Mouse (Mus musculus) midbrain, embryonic 14.5 days (tissue): ENCODE measurements around the gene Mal. TPM values are rescaled to one million over a fixed set of nuclear protein-coding genes. Genes with fewer than 3 reads are reported as not detected.
A peak's percentile ranks its signal among the peaks of the same experiment; 100 is the strongest.
"Not testable (repeated sequence)": the region's sequence is repeated elsewhere in the genome, so short reads cannot be mapped to it uniquely, and the experiment has no call there.

Source experiments
- ATAC-seq: fragments of 200-750 bp; cut with Nextera tagmentation; 2 replicates; pipeline ENCODE4 v1.8.0; 2017; ENCODE audit warnings: moderate number of reproducible peaks, moderate library complexity; ENCODE audit not compliant: low FRiP score, low TSS enrichment
- DNase-seq: peaks from one replicate; pipeline ENCODE4 v3.0.0-alpha.2; 2015
- H3K27ac ChIP-seq: fragments of 300-500 bp; sonication (generic); replicated peaks from 2 replicates; pipeline ENCODE4 v1.5.1; 2014; ENCODE audit warnings: mild to moderate bottlenecking, low read depth, low read length, moderate library complexity
- H3K27me3 ChIP-seq: fragments of 300-500 bp; sonication (generic); 2 replicates; pipeline ENCODE4 v1.6.1; 2014; ENCODE audit warnings: low read length, control low read depth, mixed read lengths; ENCODE audit not compliant: control insufficient read depth, insufficient read depth
- H3K36me3 ChIP-seq: fragments of 300-500 bp; sonication (generic); 2 replicates; pipeline ENCODE4 v1.6.1; 2014; ENCODE audit warnings: low read length, control low read depth; ENCODE audit not compliant: control insufficient read depth, insufficient read depth
- H3K4me1 ChIP-seq: fragments of 300-500 bp; sonication (generic); 2 replicates; pipeline ENCODE4 v1.6.1; 2014; ENCODE audit warnings: mild to moderate bottlenecking, antibody characterized with exemption, low read length, control low read depth; ENCODE audit not compliant: control insufficient read depth, insufficient read depth
- H3K4me2 ChIP-seq: fragments of 300-500 bp; sonication (generic); 2 replicates; pipeline ENCODE4 v1.6.1; 2014; ENCODE audit warnings: mild to moderate bottlenecking, low read length, moderate library complexity
- H3K4me3 ChIP-seq: fragments of 300-500 bp; sonication (generic); replicated peaks from 2 replicates; pipeline ENCODE4 v1.5.1; 2014; ENCODE audit warnings: low read depth, low read length
- H3K9ac ChIP-seq: fragments of 300-500 bp; sonication (generic); replicated peaks from 2 replicates; pipeline ENCODE4 v1.6.1; 2014; ENCODE audit warnings: mild to moderate bottlenecking, low read length, moderate library complexity
- H3K9me3 ChIP-seq: fragments of 300-500 bp; sonication (generic); 2 replicates; pipeline ENCODE4 v1.6.1; 2016; ENCODE audit warnings: low read length, control low read depth, mixed read lengths; ENCODE audit not compliant: control insufficient read depth
- WGBS: fragments of 180-500 bp; shearing (Covaris S2); extraction: QIAGEN DNeasy Blood & Tissue Kit; methylation state at CpG from one replicate; pipeline ENCODE4 v1.1.7; 2014; 5-methylcytosine and 5-hydroxymethylcytosine counted together
- polyA plus RNA-seq: library from polyadenylated mRNA; unstranded; fragments of >200 nt; fragmentation: Nextera tagmentation; extraction: Ambion mirVana; gene quantifications from 2 replicates; pipeline ENCODE4 v1.2.1, GENCODE M21; 2014

Gene Mal
- polyA plus RNA-seq, 1 experiment from 2014 or later: 3.0 TPM

GRCm38 (mm10) chr2:127611386-127611785 is 45.1 kb downstream of the Mal start:
- H3K9me3 ChIP-seq: no peaks in the 10 kb centered on the region
- no peaks in the 10 kb centered on the region for H3K27me3 ChIP-seq
- ATAC-seq (no peak), DNase-seq (no peak)
- peaks cover 3% of the 10 kb centered on the region for H3K36me3 ChIP-seq
- no peak overlapping the region for H3K4me3 ChIP-seq
- WGBS: 83% methylated on average over 4 of the region's 4 CpGs
- H3K4me1 ChIP-seq: no peaks in the 10 kb centered on the region
- no peak overlapping the region for H3K4me2 ChIP-seq
- no peak overlapping the region for H3K27ac ChIP-seq
- no peak overlapping the region for H3K9ac ChIP-seq

- Histone ChIP-seq H3K9me3 (no peaks in the 10 kb centered on the region), H3K36me3 (peaks cover 26% of the 10 kb centered on the region), H3K27ac (no peak overlapping the region), H3K4me1 (no peaks in the 10 kb centered on the region), H3K27me3 (no peaks in the 10 kb centered on the region), H3K4me3 (no peak overlapping the region), H3K9ac (no peak overlapping the region), H3K4me2 (no peak overlapping the region)
- no peak for ATAC-seq
- DNase-seq: no peak
- 9% methylated on average over 5 of the region's 5 CpGs for WGBS
Observed at GRCm38 (mm10) chr2:127608986-127609385, 47.5 kb downstream of the Mal start.

GRCm38 (mm10) chr2:127608234-127608633 is 48.3 kb downstream of the Mal start:
- ATAC-seq (no peak; the same call in 1 of the 2 replicates), DNase-seq (peak; percentile 81)
- no peaks in the 10 kb centered on the region for H3K9me3 ChIP-seq

GRCm38 (mm10) chr2:127605203-127605602 is 51.3 kb downstream of the Mal start:
- H3K9me3 ChIP-seq: no peaks in the 10 kb centered on the region
- no peak overlapping the region for H3K27ac ChIP-seq
- H3K4me1 ChIP-seq: no peaks in the 10 kb centered on the region
- H3K4me2 ChIP-seq: no peak overlapping the region
- H3K4me3 ChIP-seq: no peak overlapping the region
- ATAC-seq (no peak), DNase-seq (no peak)
- H3K9ac ChIP-seq: no peak overlapping the region
- 93% methylated on average over 3 of the region's 3 CpGs for WGBS
- H3K36me3 ChIP-seq: peaks cover 57% of the 10 kb centered on the region
- H3K27me3 ChIP-seq: no peaks in the 10 kb centered on the region

More at GRCm38 (mm10) chr2:127608234-127608633, 48.3 kb downstream of the Mal start:
- no peak overlapping the region for H3K4me3 ChIP-seq
- H3K27me3 ChIP-seq: no peaks in the 10 kb centered on the region
- no peak overlapping the region for H3K27ac ChIP-seq
- H3K4me1 ChIP-seq: no peaks in the 10 kb centered on the region
- no peak overlapping the region for H3K9ac ChIP-seq
- whole genome bisulfite sequencing: 46% methylated on average over 3 of the region's 3 CpGs
- peaks cover 29% of the 10 kb centered on the region for H3K36me3 ChIP-seq
- no peak overlapping the region for H3K4me2 ChIP-seq

GRCm38 (mm10) chr2:127603383-127603782 is 53.1 kb downstream of the Mal start:
- H3K9me3 ChIP-seq, H3K4me3 ChIP-seq, H3K4me2 ChIP-seq, DNase-seq, H3K27ac ChIP-seq, H3K9ac ChIP-seq, H3K4me1 ChIP-seq, ATAC-seq, H3K27me3 ChIP-seq: not testable (repeated sequence)
- 96% methylated on average over 5 of the region's 8 CpGs for WGBS
- H3K36me3 ChIP-seq: peaks cover 76% of the 10 kb centered on the region

- Histone ChIP-seq H3K4me3 (no peak overlapping the region), H3K9ac (no peak overlapping the region), H3K4me1 (peaks cover 13% of the 10 kb centered on the region), H3K27ac (no peak overlapping the region), H3K27me3 (no peaks in the 10 kb centered on the region), H3K4me2 (no peak overlapping the region), H3K36me3 (peaks cover 44% of the 10 kb centered on the region), H3K9me3 (no peaks in the 10 kb centered on the region)
- DNase-seq (no peak), ATAC-seq (no peak)
- 86% methylated on average over 4 of the region's 4 CpGs for WGBS
Observed at GRCm38 (mm10) chr2:127590840-127591239, 65.7 kb downstream of the Mal start.

GRCm38 (mm10) chr2:127590204-127590603 is 66.3 kb downstream of the Mal start:
- H3K4me3 ChIP-seq: no peak overlapping the region
- DNase-seq: no peak
- H3K4me2 ChIP-seq: no peak overlapping the region
- peaks cover 38% of the 10 kb centered on the region for H3K36me3 ChIP-seq
- peaks cover 13% of the 10 kb centered on the region for H3K4me1 ChIP-seq
- no peak overlapping the region for H3K27ac ChIP-seq
- ATAC-seq: no peak
- 80% methylated on average over 15 of the region's 15 CpGs for whole genome bisulfite sequencing
- H3K27me3 ChIP-seq: no peaks in the 10 kb centered on the region
- H3K9ac ChIP-seq: no peak overlapping the region
- no peaks in the 10 kb centered on the region for H3K9me3 ChIP-seq

GRCm38 (mm10) chr2:127588897-127589296 is 67.6 kb downstream of the Mal start:
- peaks cover 25% of the 10 kb centered on the region for H3K36me3 ChIP-seq
- no peaks in the 10 kb centered on the region for H3K9me3 ChIP-seq
- no peaks in the 10 kb centered on the region for H3K27me3 ChIP-seq
- WGBS: 93% methylated on average over 9 of the region's 9 CpGs
- peaks cover 18% of the 10 kb centered on the region for H3K4me1 ChIP-seq
- DNase-seq (no peak), ATAC-seq (no peak)
- no peak overlapping the region for H3K4me3 ChIP-seq
- no peak overlapping the region for H3K4me2 ChIP-seq
- H3K9ac ChIP-seq: no peak overlapping the region
- H3K27ac ChIP-seq: no peak overlapping the region

GRCm38 (mm10) chr2:127587514-127587844 is 69.0 kb downstream of the Mal start:
- Histone ChIP-seq H3K9me3 (no peaks in the 10 kb centered on the region), H3K4me3 (peak overlapping the region; percentile 95), H3K36me3 (peaks cover 13% of the 10 kb centered on the region), H3K27me3 (no peaks in the 10 kb centered on the region), H3K4me2 (peak overlapping the region; percentile 82), H3K27ac (peak overlapping the region; percentile 95), H3K4me1 (peaks cover 21% of the 10 kb centered on the region), H3K9ac (peak overlapping the region; percentile 86)
- ATAC-seq: no peak
- no peak for DNase-seq
- WGBS: under 1% methylated on average over 22 of the region's 22 CpGs
